Comparison of ENCODE assay signal across 8 mouse cellular contexts in the genomic region with DNA sequence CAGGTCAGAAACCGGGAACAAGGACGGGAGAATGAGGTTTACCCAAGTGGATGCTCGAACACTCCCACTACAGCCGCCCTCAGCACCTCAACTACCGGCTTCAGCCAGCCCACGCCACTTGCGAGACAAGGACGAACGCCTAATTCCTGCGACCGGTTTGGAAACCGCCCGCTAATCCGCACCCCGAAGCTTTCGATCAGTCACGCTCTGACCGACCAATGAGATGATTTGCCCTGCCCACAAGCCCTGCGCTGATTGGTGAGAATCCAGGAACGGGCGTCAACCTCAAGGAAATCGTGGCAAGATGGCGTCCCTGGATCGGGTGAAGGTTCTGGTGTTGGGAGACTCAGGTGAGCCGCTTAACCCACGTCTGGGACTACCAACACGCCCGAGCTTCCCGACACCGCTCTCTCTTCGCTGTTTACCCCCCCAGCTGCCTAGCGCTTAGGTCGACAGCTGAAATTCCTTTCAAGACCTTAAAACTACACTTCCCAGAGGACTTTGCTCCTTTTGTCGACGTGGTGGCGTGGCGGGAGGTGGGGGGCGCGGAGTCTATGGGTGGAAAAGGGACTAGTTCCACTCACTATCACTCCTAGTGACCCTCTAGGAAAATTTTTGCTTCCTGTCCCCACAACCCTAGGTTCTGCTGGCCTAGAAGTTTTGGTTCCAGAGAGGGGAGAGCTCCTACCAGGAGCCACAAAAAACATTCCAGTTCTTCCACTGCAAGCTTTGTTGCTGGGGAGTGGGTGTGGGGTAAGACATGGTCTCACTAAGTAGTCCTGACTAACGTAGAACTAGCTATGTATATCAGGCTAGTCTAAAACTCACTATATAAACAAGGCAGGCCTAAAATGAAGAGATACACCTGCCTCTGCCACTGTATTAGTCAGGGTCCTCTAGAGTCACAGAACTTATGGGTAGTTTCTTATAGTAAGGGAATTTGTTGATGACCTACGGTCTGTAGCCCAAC. TPM values are rescaled to one million over a fixed set of nuclear protein-coding genes. Genes with fewer than 3 reads are reported as not detected.
DNase-seq lines count a peak whose midpoint lies in the region; ATAC-seq lines count a peak whose summit lies in the region.

Gene Gtf2e1 (minus strand): TSS at position 179 of the 970 bp plus-strand sequence.
Gene Rabl3 (plus strand): TSS at position 275 of the 970 bp plus-strand sequence.

- peaks cover 27% of the 10 kb centered on the region for H3K4me1 ChIP-seq in hindbrain, embryonic 15.5 days (replicated peaks)

- peak within 1 kb of the TSS; percentile 74 for H3K4me2 ChIP-seq in hindbrain, embryonic 15.5 days

- peak; percentile 96 for DNase-seq in T-cell, adult 2 months (ENCODE audit: low spot score)
- peak; percentile 97 to 99 for DNase-seq in cerebellum, postnatal 36 days
- peak; percentile 98 to 99 for DNase-seq in frontal cortex, postnatal 36 days (ENCODE audit: low spot score in 2 of 2)
- DNase-seq in left cerebral cortex, adult 11 months (ENCODE audit: low spot score) = peak; percentile 98
- DNase-seq in lung, postnatal 4 days = peak; percentile 98
- DNase-seq in retina, postnatal 7 days (ENCODE audit: low read depth, low spot score) = peak; percentile 98
- DNase-seq in urinary bladder, adult 2 months (ENCODE audit: low spot score) = peak; percentile 84

- peak within 1 kb of the TSS; percentile 74 for H3K4me3 ChIP-seq in hindbrain, embryonic 15.5 days

- peak; percentile 100 for ATAC-seq in hindbrain, embryonic 15.5 days (ENCODE audit: low FRiP score, low read depth)

- H3K27me3 ChIP-seq in hindbrain, embryonic 15.5 days = no peaks in the 10 kb centered on the region

- peaks cover 6% of the 10 kb centered on the region for H3K36me3 ChIP-seq in hindbrain, embryonic 15.5 days

- H3K9ac ChIP-seq in hindbrain, embryonic 15.5 days = peak within 1 kb of the TSS; percentile 89

- WGBS in hindbrain, embryonic 15.5 days = 2% methylated on average over 41 of the region's 41 CpGs

- no peaks in the 10 kb centered on the region for H3K9me3 ChIP-seq in hindbrain, embryonic 15.5 days

- peak within 1 kb of the TSS; percentile 96 for H3K27ac ChIP-seq in hindbrain, embryonic 15.5 days (replicated peaks)

RNA-seq across cellular contexts. Expression of gene Gtf2e1, which starts in this region (rescaled TPM):
- polyA plus RNA-seq in hindbrain, embryonic 15.5 days (2015; fragmentation: Nextera tagmentation; extraction: Ambion mirVana) = 28.1 and 28.7 TPM in 2 replicates
- 11.3 and 12.3 TPM in 2 replicates for polyA plus RNA-seq in urinary bladder, adult 2 months (2012; rRNA removed)

RNA-seq across cellular contexts. Expression of gene Rabl3, which starts in this region (rescaled TPM):
- 16.2 and 16.4 TPM in 2 replicates for polyA plus RNA-seq in hindbrain, embryonic 15.5 days (2015; fragmentation: Nextera tagmentation; extraction: Ambion mirVana)
- polyA plus RNA-seq in urinary bladder, adult 2 months (2012; rRNA removed) = 7.1 and 7.7 TPM in 2 replicates

Comparison
In these comparisons a context has a peak if more than half of its experiments do, and no peak if none do; other contexts are left out.
1. Peak in every context shown above with its lines: DNase-seq, ATAC-seq, H3K4me3 ChIP-seq and H3K27ac ChIP-seq.